Mouse (Mus musculus) lung, adult 2 months (tissue): ENCODE results near the gene Ccdc69. TPM values are rescaled to one million over a fixed set of nuclear protein-coding genes. Genes with fewer than 3 reads are reported as not detected.
A peak's percentile ranks its signal among the peaks of the same experiment; 100 is the strongest.

Source experiments
- DNase-seq: peaks from one replicate; pipeline ENCODE4 v3.0.0; 2022
- H3K4me1 ChIP-seq: fragments of 200-500 bp; 2 replicates; pipeline ENCODE4 v1.6.1; 2011; ENCODE audit warnings: low read length; ENCODE audit not compliant: control insufficient read depth, insufficient read depth
- H3K4me3 ChIP-seq: fragments of 200-500 bp; replicated peaks from 2 replicates; pipeline ENCODE3; 2011; ENCODE audit warnings: low read depth, mild to moderate bottlenecking, control low read depth, low read length; ENCODE audit errors: extremely low read depth
- CTCF ChIP-seq: fragments of 200-500 bp; IDR thresholded peaks from 2 replicates; pipeline ENCODE4 v1.5.1; 2011; ENCODE audit warnings: mild to moderate bottlenecking, low read length, control low read depth; ENCODE audit not compliant: insufficient read depth
- POLR2A ChIP-seq: fragments of 200-500 bp; IDR thresholded peaks from 2 replicates; pipeline ENCODE4 v1.6.1; 2011; ENCODE audit warnings: low read depth, mild to moderate bottlenecking, control low read depth, low read length, borderline replicate concordance; ENCODE audit errors: extremely low read depth
- WGBS: fragments of 180-500 bp; shearing (Covaris S2); methylation state at CpG from one replicate; pipeline ENCODE4 v1.1.7; 2018; 5-methylcytosine and 5-hydroxymethylcytosine counted together
- polyA plus RNA-seq: library from polyadenylated mRNA; depleted of rRNA; stranded (reverse); fragments of >200 nt; gene quantifications from 2 replicates; pipeline ENCODE4 v1.2.3, GENCODE M21; 2012

The Ccdc69 gene
- polyA plus RNA-seq, 1 experiment: 4.1 TPM

DNA sequence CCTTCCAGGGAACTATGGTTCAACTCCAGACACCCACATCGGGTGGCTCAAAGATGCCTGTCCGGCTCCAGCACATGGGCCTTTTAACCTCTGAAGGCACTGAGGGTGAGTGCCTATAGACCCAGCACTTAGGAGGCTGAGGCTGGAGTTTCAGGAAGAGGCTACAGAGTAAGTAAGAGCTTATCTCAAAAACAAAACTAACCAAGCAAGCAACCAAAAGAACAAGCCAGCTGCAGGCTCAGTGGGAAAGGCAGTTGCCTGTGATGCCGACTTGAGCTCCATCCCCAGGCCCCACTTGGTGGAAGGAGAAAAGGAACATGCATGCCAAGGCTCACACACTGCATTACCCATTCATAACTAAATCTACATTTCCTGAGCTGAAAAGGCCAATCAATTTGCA is 571 bp upstream of the Ccdc69 start:
- 70% methylated on average over 3 of the region's 3 CpGs for WGBS
- TF ChIP-seq POLR2A (no peak), CTCF (no peak)
- peaks cover 3% of the 10 kb centered on the region; the same call in 1 of the 2 replicates for H3K4me1 ChIP-seq
- no peak for DNase-seq
- H3K4me3 ChIP-seq: no peak overlapping the region

DNA sequence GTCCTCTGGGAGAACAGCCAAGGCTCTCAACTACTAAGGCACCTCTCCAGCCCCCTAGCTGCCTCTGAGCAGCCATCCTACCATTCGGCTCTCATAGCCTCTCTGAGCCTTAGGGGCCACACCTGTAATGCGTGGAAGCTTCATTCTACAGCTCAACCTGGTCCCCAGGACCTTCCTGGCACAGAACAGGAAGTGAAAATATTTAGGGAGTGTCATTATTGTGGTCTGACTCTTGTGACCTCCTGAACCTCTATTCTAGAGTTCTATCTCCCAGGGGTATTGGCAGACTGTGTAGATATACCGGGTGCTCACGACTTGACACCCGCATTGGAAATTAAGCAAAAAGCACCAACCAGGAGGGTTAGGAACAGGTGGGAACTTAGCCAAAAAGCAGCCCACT is 1.7 kb downstream of the Ccdc69 start:
- H3K4me3 ChIP-seq: no peak overlapping the region
- WGBS: 85% methylated on average over 5 of the region's 5 CpGs
- H3K4me1 ChIP-seq: peaks cover 3% of the 10 kb centered on the region; the same call in 1 of the 2 replicates
- TF ChIP-seq CTCF (no peak), POLR2A (no peak)
- no peak for DNase-seq

DNA sequence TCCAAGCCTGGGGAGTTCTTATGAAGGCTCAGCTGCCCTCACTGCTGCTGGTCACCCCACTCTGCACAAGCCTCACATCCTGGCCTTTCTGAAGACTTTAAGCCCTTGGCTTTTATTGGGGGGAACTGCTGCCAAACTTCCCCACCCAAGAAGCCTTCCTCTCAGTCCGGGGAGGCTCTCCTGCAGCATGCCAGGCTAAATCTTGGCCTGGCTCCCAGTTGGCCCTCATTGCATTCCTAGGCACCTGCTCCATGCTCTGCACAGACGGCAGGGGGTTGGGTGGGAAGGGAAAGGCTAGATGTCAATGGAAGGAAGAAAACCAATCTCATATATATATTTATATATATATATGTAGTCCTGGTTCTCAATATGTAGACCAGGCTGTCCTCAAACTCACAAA is 2.3 kb downstream of the Ccdc69 start:
- 29% methylated on average over 2 of the region's 2 CpGs for WGBS
- Histone ChIP-seq H3K4me1 (peaks cover 3% of the 10 kb centered on the region; the same call in 1 of the 2 replicates), H3K4me3 (no peak overlapping the region)
- DNase-seq: peak; percentile 23
- TF ChIP-seq CTCF (no peak), POLR2A (no peak)

DNA sequence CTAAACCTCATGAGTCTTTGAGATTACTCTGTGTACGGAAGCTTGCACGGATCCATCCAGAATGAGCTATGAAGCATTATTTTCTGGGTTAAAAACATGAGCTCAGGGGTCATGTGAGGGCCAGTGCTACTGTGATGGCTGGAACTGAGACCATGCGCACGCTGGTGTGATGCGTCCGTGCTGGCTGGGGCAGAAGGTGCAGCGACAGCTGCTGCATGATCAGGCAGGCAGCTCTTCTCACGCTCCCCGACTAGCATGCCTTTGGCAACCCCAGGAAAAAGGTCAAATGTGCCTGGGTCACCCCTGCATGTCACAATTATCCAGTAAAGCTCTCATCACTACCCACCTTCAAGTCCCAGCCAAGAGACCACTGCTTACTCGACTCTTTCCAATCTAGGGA is 4.7 kb downstream of the Ccdc69 start:
- Histone ChIP-seq H3K4me3 (no peak overlapping the region), H3K4me1 (peaks cover 3% of the 10 kb centered on the region; the same call in 1 of the 2 replicates)
- no peak for DNase-seq
- WGBS: 74% methylated on average over 10 of the region's 10 CpGs
- TF ChIP-seq CTCF (no peak), POLR2A (no peak)

DNA sequence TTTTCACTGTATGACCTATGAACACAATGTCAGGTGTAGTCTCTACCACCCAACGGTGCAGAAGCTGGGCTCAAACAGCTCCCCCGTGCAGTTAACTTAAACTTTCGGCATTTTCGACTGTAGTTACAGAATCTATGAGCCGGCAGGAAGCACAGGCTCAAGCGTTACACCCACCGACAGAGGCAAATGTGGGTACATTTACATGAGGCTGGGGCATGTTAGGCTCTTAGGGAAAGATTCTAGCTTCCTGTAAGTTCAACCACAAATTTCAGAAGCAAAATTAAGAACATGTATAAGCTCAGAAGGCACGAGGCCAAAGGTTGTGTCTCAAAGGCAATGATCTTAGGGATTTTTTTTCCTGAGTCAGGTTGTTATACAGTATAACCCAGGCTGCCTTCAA is 5.5 kb downstream of the Ccdc69 start:
- WGBS: 71% methylated on average over 8 of the region's 8 CpGs
- H3K4me1 ChIP-seq: peaks cover 3% of the 10 kb centered on the region; the same call in 1 of the 2 replicates
- H3K4me3 ChIP-seq: no peak overlapping the region
- TF ChIP-seq CTCF (no peak), POLR2A (no peak)
- DNase-seq: no peak

DNA sequence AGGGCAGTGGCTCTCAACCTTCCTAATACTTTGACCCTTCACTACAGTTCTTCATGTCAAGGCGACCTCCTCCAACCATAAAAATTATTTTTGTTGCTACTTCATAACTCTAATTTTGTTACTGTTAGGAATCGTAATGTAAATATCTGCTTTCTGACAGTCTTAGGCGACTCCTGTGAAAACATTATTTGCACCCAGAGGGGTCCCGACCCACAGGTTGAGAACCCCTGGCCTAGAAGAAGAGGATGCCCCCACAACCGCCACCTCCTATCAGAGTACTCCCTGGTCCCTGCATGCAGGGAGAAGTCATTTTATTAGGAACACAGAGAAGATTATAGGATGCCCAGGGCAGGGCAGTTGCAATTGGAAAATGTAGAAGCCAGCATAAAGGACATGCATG is 6.6 kb downstream of the Ccdc69 start:
- DNase-seq: no peak
- Histone ChIP-seq H3K4me1 (peaks cover 3% of the 10 kb centered on the region; the same call in 1 of the 2 replicates), H3K4me3 (no peak overlapping the region)
- WGBS: 90% methylated on average over 5 of the region's 5 CpGs
- TF ChIP-seq CTCF (no peak), POLR2A (no peak)

DNA sequence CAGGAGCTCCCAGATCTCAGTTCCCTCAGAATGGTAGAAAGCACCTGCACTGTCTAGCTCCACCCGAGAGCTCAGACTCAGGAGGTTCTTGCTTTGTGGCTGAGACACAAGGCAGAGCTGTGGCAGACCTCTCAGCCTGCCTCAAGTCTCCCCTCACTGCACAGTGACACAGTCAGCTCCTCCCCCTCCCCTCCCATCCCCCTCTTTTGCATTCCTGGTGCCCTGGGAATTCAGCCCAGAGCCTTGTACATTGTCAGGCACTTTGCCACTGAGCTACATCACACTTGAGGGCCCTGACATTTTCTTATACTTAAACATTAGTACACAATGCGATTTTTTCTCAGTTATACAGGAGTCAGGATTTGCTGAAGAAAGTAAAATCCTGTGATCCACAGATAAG is 8.9 kb downstream of the Ccdc69 start:
- no peaks in the 10 kb centered on the region for H3K4me1 ChIP-seq
- WGBS: 40% methylated on average over 2 of the region's 2 CpGs
- DNase-seq: no peak
- H3K4me3 ChIP-seq: no peak overlapping the region
- TF ChIP-seq CTCF (no peak), POLR2A (no peak)

DNA sequence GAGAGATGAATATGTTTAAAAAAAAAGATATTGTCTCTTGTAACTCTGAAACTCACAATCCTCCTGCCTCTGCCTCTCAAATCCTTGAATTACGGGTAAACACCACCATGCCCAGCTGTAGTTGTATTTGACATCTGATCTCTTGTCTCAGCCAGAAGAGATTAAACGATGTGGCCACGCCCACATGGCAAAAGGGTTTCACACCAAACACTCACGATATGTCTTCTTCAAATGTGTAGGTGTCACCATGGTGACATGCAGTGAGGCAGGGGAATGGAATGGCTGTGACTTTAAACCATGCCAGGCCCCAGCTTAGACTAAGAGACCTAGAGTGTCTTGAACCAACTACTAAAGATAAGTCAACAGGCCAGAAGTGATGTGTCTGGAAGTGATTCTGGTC is 11.0 kb downstream of the Ccdc69 start:
- TF ChIP-seq CTCF: no peak
- no peak for TF ChIP-seq POLR2A
- Histone ChIP-seq H3K4me1 (no peaks in the 10 kb centered on the region), H3K4me3 (no peak overlapping the region)
- DNase-seq: no peak
- 66% methylated on average over 4 of the region's 4 CpGs for WGBS

DNA sequence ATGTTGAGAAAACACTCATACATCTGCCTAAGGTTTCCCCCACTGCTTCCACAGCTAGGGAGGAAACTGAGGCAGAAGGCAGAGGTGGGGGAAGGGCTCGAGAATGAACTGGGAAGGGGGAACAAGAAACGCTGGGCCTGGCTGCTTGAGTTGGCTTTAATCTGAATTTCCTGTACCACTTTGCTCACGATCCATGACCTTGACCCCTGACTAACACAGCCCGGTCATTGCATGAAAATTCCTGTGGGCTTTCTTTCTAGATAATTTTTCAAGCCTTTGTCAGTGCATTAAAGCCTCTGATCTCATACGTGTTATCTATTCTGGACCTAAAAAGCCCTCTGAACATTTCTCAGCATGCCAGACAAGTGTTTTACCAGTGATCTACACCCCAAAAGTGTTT is 15.1 kb downstream of the Ccdc69 start:
- Histone ChIP-seq H3K4me3 (no peak overlapping the region), H3K4me1 (no peaks in the 10 kb centered on the region)
- TF ChIP-seq POLR2A (no peak), CTCF (no peak)
- 34% methylated on average over 5 of the region's 5 CpGs for WGBS
- no peak for DNase-seq

DNA sequence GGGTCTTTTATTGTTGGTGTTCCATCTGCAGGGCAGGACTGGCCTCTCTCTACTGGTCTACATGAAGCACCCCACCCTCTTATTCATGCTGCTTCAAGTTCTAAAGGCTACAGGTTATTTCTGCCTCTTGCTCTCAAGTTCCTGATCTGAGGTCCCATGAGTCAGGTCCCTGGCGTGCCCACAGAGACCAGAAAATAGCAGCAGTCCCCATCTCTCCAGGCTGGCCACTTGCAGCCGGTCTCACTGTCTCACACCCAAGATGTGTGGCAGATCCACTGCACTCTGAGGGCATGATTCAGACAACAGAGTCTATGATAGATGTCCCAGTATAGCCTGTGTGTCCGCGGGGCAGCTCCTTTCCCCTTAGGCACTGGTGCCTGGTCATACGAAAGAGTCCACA is 17.1 kb downstream of the Ccdc69 start:
- no peaks in the 10 kb centered on the region for H3K4me1 ChIP-seq
- WGBS: 78% methylated on average over 5 of the region's 5 CpGs
- no peak overlapping the region for H3K4me3 ChIP-seq
- DNase-seq: no peak
- TF ChIP-seq CTCF (no peak), POLR2A (no peak)
